Mouse (Mus musculus): Measurements from ENCODE around the gene Bri3bp. TPM values are rescaled to one million over a fixed set of nuclear protein-coding genes. Genes with fewer than 3 reads are reported as not detected.

Gene Bri3bp
- total RNA-seq, 2 experiments from 2014 or later = 5.3 to 6.4 TPM

DNA sequence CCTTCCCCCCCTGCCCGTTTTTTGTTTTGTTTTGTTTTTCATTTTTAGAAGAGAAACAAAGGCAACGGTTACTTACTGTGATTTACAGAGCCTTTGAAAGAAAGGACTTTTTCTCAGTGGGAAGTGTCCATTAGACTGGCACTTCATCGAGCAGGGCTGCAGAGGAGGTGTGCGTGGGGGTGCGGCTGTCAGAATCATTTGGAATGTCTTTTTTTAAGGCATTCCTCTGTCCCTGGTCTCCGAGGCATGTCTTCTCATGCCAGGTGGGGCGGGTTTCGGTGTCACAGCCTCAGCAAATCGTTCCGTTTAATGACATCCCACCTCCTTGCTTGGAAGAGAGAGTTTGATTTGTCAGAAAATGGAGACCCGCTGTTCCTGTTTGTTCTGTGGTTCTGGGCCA is 63.3 kb downstream of the Bri3bp start:
- DNase-seq = no peak
- intact Hi-C loops (cut with DNase I; ENCODE audit: low total_unique reads) = no loop called here

GRCm38 (mm10) chr5:125505968-125506367 is 64.6 kb downstream of the Bri3bp start:
- no peak for DNase-seq
- intact Hi-C loops (cut with DNase I; ENCODE audit: low total_unique reads) = no loop called here

DNA sequence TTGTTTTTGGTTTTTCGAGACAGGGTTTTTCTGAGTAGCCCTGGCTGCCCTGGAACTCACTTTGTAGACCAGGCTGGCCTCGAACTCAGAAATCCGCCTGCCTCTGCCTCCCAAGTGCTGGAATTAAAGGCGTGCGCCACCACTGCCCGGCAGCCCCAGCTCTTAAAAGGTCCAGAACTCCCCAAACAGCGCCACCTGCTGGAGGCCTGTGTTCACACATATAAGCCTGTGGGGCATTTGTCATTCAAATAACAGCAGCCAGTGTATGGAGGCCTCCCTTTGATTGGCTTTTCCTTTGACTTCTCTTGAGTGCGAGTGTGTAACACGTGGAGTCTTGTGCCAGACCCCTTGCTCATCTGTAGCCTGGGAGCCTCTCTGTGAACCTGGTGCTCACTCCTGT is 66.2 kb downstream of the Bri3bp start:
- no peak for DNase-seq
- intact Hi-C loops (cut with DNase I; ENCODE audit: low total_unique reads) = no loop called here

DNA sequence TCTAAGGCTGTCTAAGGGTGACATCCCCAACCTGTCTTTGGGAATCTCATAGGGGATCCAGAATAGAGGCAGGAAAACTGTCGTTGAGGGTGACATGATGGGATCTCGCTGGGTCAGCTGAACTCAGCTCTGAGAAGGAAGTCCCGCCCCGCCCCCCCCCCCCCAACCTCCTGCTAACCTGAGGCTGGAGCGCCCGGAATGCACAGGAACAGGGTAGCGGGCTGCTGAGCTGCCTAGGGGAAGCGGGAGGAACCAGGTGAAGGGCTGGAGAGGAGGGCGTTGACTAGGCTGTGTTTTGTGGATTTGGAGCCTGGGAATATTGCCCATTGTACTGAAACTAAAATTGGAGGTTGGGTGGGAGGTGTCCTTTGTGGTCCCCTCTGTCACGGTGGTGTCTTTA is 66.6 kb downstream of the Bri3bp start:
- intact Hi-C loops (cut with DNase I; ENCODE audit: low total_unique reads) = no loop called here

DNA sequence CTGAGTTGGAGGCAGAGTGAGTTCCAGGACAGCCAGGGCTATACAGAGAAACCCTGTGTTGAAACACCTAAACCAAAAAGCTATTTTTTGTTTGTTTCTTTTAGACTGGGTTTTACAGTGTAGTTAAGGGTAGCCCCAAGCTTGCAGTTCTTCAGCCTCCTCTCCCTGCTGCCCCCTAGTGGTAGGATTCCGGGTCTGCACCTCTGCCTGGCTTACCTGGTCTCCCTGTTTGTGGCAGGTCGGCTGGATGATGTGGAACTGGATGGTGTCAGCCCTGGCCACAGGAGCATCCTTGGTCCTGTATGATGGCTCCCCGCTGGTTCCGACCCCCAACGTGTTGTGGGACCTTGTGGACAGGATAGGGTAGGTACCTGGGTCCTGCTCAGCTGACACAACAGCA is 68.2 kb downstream of the Bri3bp start:
- intact Hi-C loops (cut with DNase I; ENCODE audit: low total_unique reads) = no loop called here
- DNase-seq = no peak

More for the DNA sequence above, 66.6 kb downstream of the Bri3bp start:
- DNase-seq = no peak

Small RNAs within 50 kb of the gene (microRNA-seq; reads per million reads assigned to microRNA genes)
- gene Gm27551 = 0 reads per million in 2 experiments

Other genes starting within 250 kb of the Bri3bp start
- 10 to 100 TPM; 55.0 to 80.1 TPM for gene Scarb1, start 100.5 kb upstream of the Bri3bp start, total RNA-seq (2021)
- gene Gm10382, start 52.2 kb upstream of the Bri3bp start, total RNA-seq (2021) = not detected
- 1,000 to 10,000 TPM in 1 of 2 experiments, 100 to 1,000 TPM in 1; 660 to 1,001 TPM for gene Ubc, start 51.4 kb upstream of the Bri3bp start, total RNA-seq (2021)
- gene Dhx37, start 7.4 kb upstream of the Bri3bp start, total RNA-seq (2021) = 1 to 10 TPM; 3.6 to 4.0 TPM
- gene Aacs, start 34.2 kb downstream of the Bri3bp start, total RNA-seq (2021) = 1 to 10 TPM; 2.0 to 4.6 TPM
- gene Tmem132b, start 90.2 kb downstream of the Bri3bp start, total RNA-seq (2021) = under 1 TPM; 0.11 to 0.18 TPM

Measured in gastrocnemius, postnatal 14 days (tissue).